Mouse (Mus musculus): ENCODE measurements around the gene Apobec3. TPM values are rescaled to one million over a fixed set of nuclear protein-coding genes. Genes with fewer than 3 reads are reported as not detected.
A peak's percentile ranks its signal among the peaks of the same experiment; 100 is the strongest.

Apobec3 gene
- 20.3 and 25.3 TPM in 2 replicates for polyA plus RNA-seq (2014; fragmentation: Nextera tagmentation; extraction: Ambion mirVana)

GRCm38 (mm10) chr15:79891436-79892212 lies at the start of gene Apobec3:
Gene Apobec3 (plus strand): TSS chr15:79891659.
- H3K9ac ChIP-seq (ENCODE audit: low read depth, low read length): peak within 1 kb of the TSS; percentile 60
- 0 out of 2 replicates have a peak, but pooled peaks have one; percentile 56 for ATAC-seq (ENCODE audit: low FRiP score, low TSS enrichment)
- no peaks in the 10 kb centered on the region for H3K9me3 ChIP-seq (ENCODE audit: control insufficient read depth, low read length)
- H3K27me3 ChIP-seq (ENCODE audit: control insufficient read depth, insufficient read depth, low read length): no peaks in the 10 kb centered on the region; the same call in none of the 2 replicates
- H3K36me3 ChIP-seq (ENCODE audit: control insufficient read depth, insufficient read depth, low read length): no peaks in the 10 kb centered on the region
- H3K4me2 ChIP-seq (replicated peaks; ENCODE audit: low read depth, low read length): peak within 1 kb of the TSS; percentile 60
- peak within 1 kb of the TSS; percentile 67; the same call in 1 of the 2 replicates for H3K27ac ChIP-seq (ENCODE audit: low read depth, low read length)
- no peaks in the 10 kb centered on the region for H3K4me1 ChIP-seq (ENCODE audit: control insufficient read depth, insufficient read depth, low read length)
- H3K4me3 ChIP-seq (ENCODE audit: low read length): peak within 1 kb of the TSS; percentile 45
- WGBS: 3% methylated on average over 20 of the region's 20 CpGs

- H3K27me3 ChIP-seq (ENCODE audit: control insufficient read depth, insufficient read depth, low read length): no peaks in the 10 kb centered on the region
- H3K4me2 ChIP-seq (replicated peaks; ENCODE audit: low read depth, low read length): no peak overlapping the region
- WGBS: 94% methylated on average over 3 of the region's 3 CpGs
- ATAC-seq (ENCODE audit: low FRiP score, low TSS enrichment): no peak
- no peak overlapping the region for H3K9ac ChIP-seq (ENCODE audit: low read depth, low read length)
- no peaks in the 10 kb centered on the region for H3K36me3 ChIP-seq (ENCODE audit: control insufficient read depth, insufficient read depth, low read length)
- no peak overlapping the region for H3K27ac ChIP-seq (ENCODE audit: low read depth, low read length)
- H3K9me3 ChIP-seq (ENCODE audit: control insufficient read depth, low read length): no peaks in the 10 kb centered on the region
- H3K4me1 ChIP-seq (ENCODE audit: control insufficient read depth, insufficient read depth, low read length): peaks cover 9% of the 10 kb centered on the region
- no peak overlapping the region for H3K4me3 ChIP-seq (ENCODE audit: low read length)
Measured at GRCm38 (mm10) chr15:79842985-79843384, 48.5 kb upstream of the Apobec3 start.

GRCm38 (mm10) chr15:79845986-79846385 lies 45.5 kb upstream of the Apobec3 start:
- no peak for ATAC-seq (ENCODE audit: low FRiP score, low TSS enrichment)

GRCm38 (mm10) chr15:79847100-79847499 lies 44.4 kb upstream of the Apobec3 start:
- Histone ChIP-seq H3K9me3 (ENCODE audit: control insufficient read depth, low read length) (no peaks in the 10 kb centered on the region), H3K4me2 (replicated peaks; ENCODE audit: low read depth, low read length) (no peak overlapping the region; the same call in 1 of the 2 replicates), H3K36me3 (ENCODE audit: control insufficient read depth, insufficient read depth, low read length) (no peaks in the 10 kb centered on the region), H3K4me3 (ENCODE audit: low read length) (no peak overlapping the region), H3K27me3 (ENCODE audit: control insufficient read depth, insufficient read depth, low read length) (no peaks in the 10 kb centered on the region), H3K27ac (ENCODE audit: low read depth, low read length) (no peak overlapping the region), H3K4me1 (ENCODE audit: control insufficient read depth, insufficient read depth, low read length) (peaks cover 9% of the 10 kb centered on the region), H3K9ac (ENCODE audit: low read depth, low read length) (no peak overlapping the region)
- 32% methylated on average over 5 of the region's 5 CpGs for WGBS
- ATAC-seq (ENCODE audit: low FRiP score, low TSS enrichment): no peak

More at GRCm38 (mm10) chr15:79845986-79846385, 45.5 kb upstream of the Apobec3 start:
- no peak overlapping the region for H3K9ac ChIP-seq (ENCODE audit: low read depth, low read length)
- H3K27me3 ChIP-seq (ENCODE audit: control insufficient read depth, insufficient read depth, low read length): no peaks in the 10 kb centered on the region
- H3K4me2 ChIP-seq (replicated peaks; ENCODE audit: low read depth, low read length): no peak overlapping the region
- no peak overlapping the region for H3K27ac ChIP-seq (ENCODE audit: low read depth, low read length)
- H3K9me3 ChIP-seq (ENCODE audit: control insufficient read depth, low read length): no peaks in the 10 kb centered on the region
- 53% methylated on average over 4 of the region's 4 CpGs for WGBS
- no peaks in the 10 kb centered on the region for H3K36me3 ChIP-seq (ENCODE audit: control insufficient read depth, insufficient read depth, low read length)
- H3K4me1 ChIP-seq (ENCODE audit: control insufficient read depth, insufficient read depth, low read length): peaks cover 9% of the 10 kb centered on the region
- H3K4me3 ChIP-seq (ENCODE audit: low read length): no peak overlapping the region

GRCm38 (mm10) chr15:79850143-79850542 lies 41.3 kb upstream of the Apobec3 start:
- Histone ChIP-seq H3K4me2 (replicated peaks; ENCODE audit: low read depth, low read length) (no peak overlapping the region), H3K4me3 (ENCODE audit: low read length) (no peak overlapping the region), H3K36me3 (ENCODE audit: control insufficient read depth, insufficient read depth, low read length) (no peaks in the 10 kb centered on the region), H3K9me3 (ENCODE audit: control insufficient read depth, low read length) (no peaks in the 10 kb centered on the region), H3K9ac (ENCODE audit: low read depth, low read length) (no peak overlapping the region), H3K27ac (ENCODE audit: low read depth, low read length) (no peak overlapping the region), H3K27me3 (ENCODE audit: control insufficient read depth, insufficient read depth, low read length) (no peaks in the 10 kb centered on the region), H3K4me1 (ENCODE audit: control insufficient read depth, insufficient read depth, low read length) (peaks cover 9% of the 10 kb centered on the region)
- WGBS: 95% methylated on average over 2 of the region's 2 CpGs
- no peak for ATAC-seq (ENCODE audit: low FRiP score, low TSS enrichment)

- ATAC-seq (ENCODE audit: low FRiP score, low TSS enrichment): no peak
- WGBS: 90% methylated on average over 5 of the region's 5 CpGs
Measured at GRCm38 (mm10) chr15:79858979-79859378, 32.5 kb upstream of the Apobec3 start.

GRCm38 (mm10) chr15:79859821-79860220 lies 31.6 kb upstream of the Apobec3 start:
- H3K4me1 ChIP-seq (ENCODE audit: control insufficient read depth, insufficient read depth, low read length): no peaks in the 10 kb centered on the region
- H3K9ac ChIP-seq (ENCODE audit: low read depth, low read length): no peak overlapping the region
- H3K27me3 ChIP-seq (ENCODE audit: control insufficient read depth, insufficient read depth, low read length): no peaks in the 10 kb centered on the region
- H3K9me3 ChIP-seq (ENCODE audit: control insufficient read depth, low read length): no peaks in the 10 kb centered on the region
- H3K36me3 ChIP-seq (ENCODE audit: control insufficient read depth, insufficient read depth, low read length): no peaks in the 10 kb centered on the region
- H3K4me3 ChIP-seq (ENCODE audit: low read length): no peak overlapping the region; the same call in 1 of the 2 replicates
- H3K4me2 ChIP-seq (replicated peaks; ENCODE audit: low read depth, low read length): no peak overlapping the region
- no peak for ATAC-seq (ENCODE audit: low FRiP score, low TSS enrichment)
- no peak overlapping the region for H3K27ac ChIP-seq (ENCODE audit: low read depth, low read length)
- 83% methylated on average over 9 of the region's 9 CpGs for WGBS

More at GRCm38 (mm10) chr15:79858979-79859378, 32.5 kb upstream of the Apobec3 start:
- Histone ChIP-seq H3K9me3 (ENCODE audit: control insufficient read depth, low read length) (no peaks in the 10 kb centered on the region), H3K9ac (ENCODE audit: low read depth, low read length) (no peak overlapping the region), H3K4me1 (ENCODE audit: control insufficient read depth, insufficient read depth, low read length) (no peaks in the 10 kb centered on the region), H3K27me3 (ENCODE audit: control insufficient read depth, insufficient read depth, low read length) (no peaks in the 10 kb centered on the region), H3K4me3 (ENCODE audit: low read length) (no peak overlapping the region), H3K27ac (ENCODE audit: low read depth, low read length) (no peak overlapping the region), H3K36me3 (ENCODE audit: control insufficient read depth, insufficient read depth, low read length) (no peaks in the 10 kb centered on the region), H3K4me2 (replicated peaks; ENCODE audit: low read depth, low read length) (no peak overlapping the region)

GRCm38 (mm10) chr15:79867260-79868002 lies 24.0 kb upstream of the Apobec3 start:
- Histone ChIP-seq H3K27me3 (ENCODE audit: control insufficient read depth, insufficient read depth, low read length) (no peaks in the 10 kb centered on the region), H3K4me1 (ENCODE audit: control insufficient read depth, insufficient read depth, low read length) (no peaks in the 10 kb centered on the region), H3K27ac (ENCODE audit: low read depth, low read length) (no peak overlapping the region), H3K36me3 (ENCODE audit: control insufficient read depth, insufficient read depth, low read length) (no peaks in the 10 kb centered on the region), H3K4me3 (ENCODE audit: low read length) (no peak overlapping the region), H3K9ac (ENCODE audit: low read depth, low read length) (no peak overlapping the region), H3K4me2 (replicated peaks; ENCODE audit: low read depth, low read length) (no peak overlapping the region), H3K9me3 (ENCODE audit: control insufficient read depth, low read length) (peaks cover 4% of the 10 kb centered on the region; the same call in 1 of the 2 replicates)
- ATAC-seq (ENCODE audit: low FRiP score, low TSS enrichment): no peak
- 90% methylated on average over 3 of the region's 3 CpGs for WGBS

- Histone ChIP-seq H3K9me3 (ENCODE audit: control insufficient read depth, low read length) (peaks cover 4% of the 10 kb centered on the region; the same call in 1 of the 2 replicates), H3K27ac (ENCODE audit: low read depth, low read length) (no peak overlapping the region), H3K9ac (ENCODE audit: low read depth, low read length) (no peak overlapping the region), H3K4me2 (replicated peaks; ENCODE audit: low read depth, low read length) (no peak overlapping the region), H3K4me1 (ENCODE audit: control insufficient read depth, insufficient read depth, low read length) (no peaks in the 10 kb centered on the region), H3K4me3 (ENCODE audit: low read length) (no peak overlapping the region), H3K36me3 (ENCODE audit: control insufficient read depth, insufficient read depth, low read length) (no peaks in the 10 kb centered on the region), H3K27me3 (ENCODE audit: control insufficient read depth, insufficient read depth, low read length) (no peaks in the 10 kb centered on the region)
- WGBS: 91% methylated on average over 8 of the region's 8 CpGs
- no peak for ATAC-seq (ENCODE audit: low FRiP score, low TSS enrichment)
Measured at GRCm38 (mm10) chr15:79873545-79873944, 17.9 kb upstream of the Apobec3 start.
